Mouse (Mus musculus): Measurements from ENCODE around the gene Zfp683. TPM values are rescaled to one million over a fixed set of nuclear protein-coding genes. Genes with fewer than 3 reads are reported as not detected.

Zfp683 gene
- total RNA-seq, 2 experiments from 2014 or later: not detected

Other genes starting within 250 kb of the Zfp683 start
- gene Rps6ka1, start 166.0 kb upstream of the Zfp683 start, total RNA-seq (2021): 1 to 10 TPM; 5.4 to 6.3 TPM
- gene Hmgn2, start 85.2 kb upstream of the Zfp683 start, total RNA-seq (2021): 100 to 1,000 TPM; 104 to 120 TPM
- 10 to 100 TPM; 26.4 to 30.1 TPM for gene Dhdds, start 52.9 kb upstream of the Zfp683 start, total RNA-seq (2021)
- not detected for gene Lin28a, start 35.0 kb upstream of the Zfp683 start, total RNA-seq (2021)
- gene Crybg2, start 7.0 kb downstream of the Zfp683 start, total RNA-seq (2021): not detected
- gene Cd52, start 41.2 kb downstream of the Zfp683 start, total RNA-seq (2021): 1 to 10 TPM; 3.6 to 4.5 TPM
- gene Ubxn11, start 48.7 kb downstream of the Zfp683 start, total RNA-seq (2021): 1 to 10 TPM; 1.1 to 1.5 TPM
- gene Sh3bgrl3, start 75.0 kb downstream of the Zfp683 start, total RNA-seq (2021): 10 to 100 TPM; 38.8 to 41.8 TPM
- gene Cep85, start 133.3 kb downstream of the Zfp683 start, total RNA-seq (2021): 10 to 100 TPM; 45.4 to 46.9 TPM
- not detected for gene Gm7534, start 149.2 kb downstream of the Zfp683 start, total RNA-seq (2021)
- gene Catsper4, start 173.5 kb downstream of the Zfp683 start, total RNA-seq (2021): not detected
- 1 to 10 TPM; 2.9 to 3.0 TPM for gene Cnksr1, start 184.6 kb downstream of the Zfp683 start, total RNA-seq (2021)
- not detected for gene E130218I03Rik, start 189.8 kb downstream of the Zfp683 start, total RNA-seq (2021)
- gene Zfp593, start 191.8 kb downstream of the Zfp683 start, total RNA-seq (2021): 1 to 10 TPM; 3.1 to 3.2 TPM
- gene Gm30191, start 193.1 kb downstream of the Zfp683 start, total RNA-seq (2021): not detected
- gene Grrp1, start 200.3 kb downstream of the Zfp683 start, total RNA-seq (2021): 1 to 10 TPM; 6.0 to 7.6 TPM
- gene Pdik1l, start 234.1 kb downstream of the Zfp683 start, total RNA-seq (2021): 1 to 10 TPM; 5.8 to 8.4 TPM